Mouse (Mus musculus) CH12.LX (cell line): ENCODE measurements at regions not wholly inside any gene's neighbourhood (a gene's known extent, or its start where the extent isn't known, plus 50 kb on each side); places are given as distances from the start of the nearest gene placed in this dataset.

Source experiments
- DNase-seq: peaks from one replicate; pipeline ENCODE4 v3.0.0-alpha.2; 2013; ENCODE audit errors: extremely low read depth
- H3K27ac ChIP-seq: 2 replicates; pipeline ENCODE4 v1.5.1; 2012; ENCODE audit warnings: low read depth, mild to moderate bottlenecking, control low read depth, moderate library complexity; ENCODE audit not compliant: insufficient read depth
- H3K27me3 ChIP-seq: replicated peaks from 2 replicates; pipeline ENCODE3; 2012; ENCODE audit warnings: inconsistent platforms
- H3K36me3 ChIP-seq, 2 experiments: replicated peaks in 1 of 2; 2 replicates each; pipeline versions ENCODE3 to v1.6.1; 2012; ENCODE audit warnings: inconsistent platforms in 1 of 2, low read length in 1 of 2, mild to moderate bottlenecking in 1 of 2, mixed read lengths in 1 of 2, moderate library complexity in 1 of 2; ENCODE audit not compliant: control insufficient read depth in 1 of 2, insufficient read depth in 1 of 2
- H3K4me1 ChIP-seq, 2 experiments: 2 replicates each; pipeline ENCODE4 v1.6.1; 2012; ENCODE audit warnings: inconsistent platforms in 1 of 2, moderate library complexity in 1 of 2; ENCODE audit not compliant: insufficient read depth in 2 of 2, control insufficient read depth in 1 of 2
- H3K4me2 ChIP-seq: 2 replicates; pipeline ENCODE4 v1.6.1; 2012; ENCODE audit warnings: low read depth, mild to moderate bottlenecking, control low read depth; ENCODE audit not compliant: poor library complexity, insufficient read depth, severe bottlenecking
- H3K4me3 ChIP-seq, 3 experiments: fragments of 150-350 bp in 1 of 3; sonication (generic) in 1 of 3; replicated peaks in 1 of 3; 2 replicates each; pipeline versions ENCODE3 to v1.5.1; 2011 to 2012; ENCODE audit warnings: low read depth in 2 of 3, low read length in 2 of 3, mild to moderate bottlenecking in 2 of 3, moderate library complexity in 2 of 3, control low read depth in 1 of 3, improper control_type of control experiment in 1 of 3, inconsistent platforms in 1 of 3, mixed read lengths in 1 of 3; ENCODE audit not compliant: poor library complexity in 1 of 3
- H3K79me2 ChIP-seq: replicated peaks from 2 replicates; pipeline ENCODE4 v1.6.1; 2012; ENCODE audit warnings: mild to moderate bottlenecking, moderate library complexity; ENCODE audit not compliant: control insufficient read depth, poor library complexity, insufficient read depth, severe bottlenecking; ENCODE audit errors: extremely low read depth
- H3K9ac ChIP-seq: 2 replicates; pipeline ENCODE4 v1.6.1; 2012; ENCODE audit warnings: low read depth, mild to moderate bottlenecking, control low read depth, moderate library complexity; ENCODE audit not compliant: insufficient read depth
- H3K9me3 ChIP-seq: replicated peaks from 2 replicates; pipeline ENCODE3; 2012; ENCODE audit warnings: low read length, inconsistent platforms, mixed read lengths
- BHLHE40 ChIP-seq: IDR thresholded peaks from 2 replicates; pipeline ENCODE4 v1.6.1; 2011; ENCODE audit warnings: mild to moderate bottlenecking, low read depth, low read length, improper control_type of control experiment
- CTCF ChIP-seq, 2 experiments: IDR thresholded peaks in 1 of 2; conservative IDR thresholded peaks in 1 of 2; 2 replicates each; pipeline ENCODE4 v1.5.1; 2011 to 2012; ENCODE audit warnings: low read depth in 2 of 2, low read length in 2 of 2, improper control_type of control experiment in 1 of 2, inconsistent platforms in 1 of 2, mild to moderate bottlenecking in 1 of 2, moderate library complexity in 1 of 2
- ELF1 ChIP-seq: IDR thresholded peaks from 2 replicates; pipeline ENCODE4 v1.6.1; 2014; ENCODE audit warnings: low read depth, mild to moderate bottlenecking, inconsistent platforms, low read length, improper control_type of control experiment
- ETS1 ChIP-seq: conservative IDR thresholded peaks from 2 replicates; pipeline ENCODE4 v1.6.1; 2012; ENCODE audit warnings: low read depth, mild to moderate bottlenecking, inconsistent platforms, low read length, improper control_type of control experiment, moderate library complexity
- GABPA ChIP-seq: IDR thresholded peaks from 2 replicates; pipeline ENCODE4 v1.6.1; 2012; ENCODE audit warnings: low read depth, low read length, improper control_type of control experiment, inconsistent platforms; ENCODE audit not compliant: insufficient replicate concordance
- HCFC1 ChIP-seq: IDR thresholded peaks from 2 replicates; pipeline ENCODE4 v1.6.1; 2012; ENCODE audit warnings: low read depth, mild to moderate bottlenecking, inconsistent platforms, low read length, improper control_type of control experiment
- IRF4 ChIP-seq: IDR thresholded peaks from 2 replicates; pipeline ENCODE4 v1.6.1; 2014; ENCODE audit warnings: low read depth, mild to moderate bottlenecking, inconsistent platforms, low read length, improper control_type of control experiment
- JUN ChIP-seq: IDR thresholded peaks from 2 replicates; pipeline ENCODE4 v1.6.1; 2011; ENCODE audit warnings: low read depth, mild to moderate bottlenecking, low read length, improper control_type of control experiment, moderate library complexity; ENCODE audit not compliant: insufficient read depth
- KAT2A ChIP-seq: IDR thresholded peaks from 2 replicates; pipeline ENCODE4 v1.6.1; 2012; ENCODE audit warnings: low read length, improper control_type of control experiment, inconsistent platforms; ENCODE audit not compliant: insufficient replicate concordance
- MAFK ChIP-seq: IDR thresholded peaks from 2 replicates; pipeline ENCODE4 v1.6.1; 2011; ENCODE audit warnings: low read length, improper control_type of control experiment; ENCODE audit not compliant: insufficient replicate concordance
- MAX ChIP-seq: IDR thresholded peaks from 2 replicates; pipeline ENCODE4 v1.6.1; 2011; ENCODE audit warnings: low read length, improper control_type of control experiment
- MXI1 ChIP-seq: IDR thresholded peaks from 2 replicates; pipeline ENCODE4 v1.6.1; 2011; ENCODE audit warnings: mild to moderate bottlenecking, low read depth, low read length, improper control_type of control experiment
- MYC ChIP-seq: IDR thresholded peaks from 2 replicates; pipeline ENCODE4 v1.6.1; 2011; ENCODE audit warnings: low read depth, mild to moderate bottlenecking, improper control_type of control experiment, low read length
- NELFE ChIP-seq: IDR thresholded peaks from 2 replicates; pipeline ENCODE4 v1.6.1; 2011; ENCODE audit warnings: low read depth, low read length, improper control_type of control experiment
- NRF1 ChIP-seq: IDR thresholded peaks from 2 replicates; pipeline ENCODE4 v1.6.1; 2014; ENCODE audit warnings: low read depth, mild to moderate bottlenecking, inconsistent platforms, low read length, improper control_type of control experiment, moderate library complexity
- POLR2AphosphoS2 ChIP-seq: IDR thresholded peaks from 2 replicates; pipeline ENCODE4 v1.6.1; 2011; ENCODE audit warnings: low read depth, low read length, improper control_type of control experiment
- RAD21 ChIP-seq: IDR thresholded peaks from 2 replicates; pipeline ENCODE4 v1.6.1; 2011; ENCODE audit warnings: low read depth, mild to moderate bottlenecking, low read length, improper control_type of control experiment, moderate library complexity
- RCOR1 ChIP-seq: conservative IDR thresholded peaks from 2 replicates; pipeline ENCODE4 v1.6.1; 2012; ENCODE audit warnings: low read depth, mild to moderate bottlenecking, inconsistent platforms, low read length, improper control_type of control experiment
- SIN3A ChIP-seq: IDR thresholded peaks from 2 replicates; pipeline ENCODE4 v1.6.1; 2012; ENCODE audit warnings: low read length, improper control_type of control experiment, inconsistent platforms
- SMC3 ChIP-seq: IDR thresholded peaks from 2 replicates; pipeline ENCODE4 v1.6.1; 2011; ENCODE audit warnings: low read depth, low read length, improper control_type of control experiment
- TBP ChIP-seq: conservative IDR thresholded peaks from 2 replicates; pipeline ENCODE4 v1.6.1; 2011; ENCODE audit warnings: low read depth, low read length, improper control_type of control experiment
- TCF12 ChIP-seq: IDR thresholded peaks from 2 replicates; pipeline ENCODE4 v1.6.1; 2014; ENCODE audit warnings: low read depth, mild to moderate bottlenecking, inconsistent platforms, low read length, improper control_type of control experiment
- USF1 ChIP-seq: IDR thresholded peaks from 2 replicates; pipeline ENCODE4 v1.6.1; 2014; ENCODE audit warnings: low read depth, mild to moderate bottlenecking, inconsistent platforms, low read length, improper control_type of control experiment
- ZKSCAN1 ChIP-seq: IDR thresholded peaks from 2 replicates; pipeline ENCODE4 v1.6.1; 2012; ENCODE audit warnings: low read depth, inconsistent platforms, low read length, improper control_type of control experiment, borderline replicate concordance
- dilution Hi-C: fragments of 300-500 bp; cut with MboI; formaldehyde crosslinking; loops from 2 replicates; pipeline ENCODE4 v1.14.3; 2020; ENCODE audit warnings: low sequenced_read_pairs; ENCODE audit not compliant: extremely low pct_unique_long_range_greater_than_20kb, extremely low pct_ligation_motif_present
- in situ Hi-C: fragments of 300-500 bp; cut with MboI; formaldehyde crosslinking; loops from 3 replicates; pipeline ENCODE4 v1.14.3; 2019; ENCODE audit warnings: low sequenced_read_pairs, low pct_ligation_motif_present, low pct_unique_long_range_greater_than_20kb, mixed read lengths

DNA sequence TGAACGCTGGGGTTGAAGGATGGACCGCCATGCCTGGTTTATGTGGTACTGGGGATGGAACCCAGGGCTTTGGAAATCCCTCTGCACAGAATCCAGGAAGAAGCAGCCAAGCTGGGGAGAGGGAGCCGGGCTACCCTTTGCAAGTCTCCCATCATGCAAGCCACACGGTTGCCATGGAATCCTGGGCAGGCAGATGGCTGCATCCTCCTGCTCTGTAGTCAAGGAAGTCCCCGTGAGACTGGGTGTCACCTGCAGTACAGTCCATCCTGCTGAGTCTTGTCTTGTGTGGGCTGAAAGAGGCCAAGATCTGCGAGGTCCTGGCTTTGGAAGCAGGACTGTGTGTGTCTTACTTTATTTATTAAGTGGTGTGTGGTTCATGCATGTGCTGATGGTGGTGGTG, 117.5 kb upstream of the S1pr3 start:
- DNase-seq: no peak
- in situ Hi-C loops: no loop called here

DNA sequence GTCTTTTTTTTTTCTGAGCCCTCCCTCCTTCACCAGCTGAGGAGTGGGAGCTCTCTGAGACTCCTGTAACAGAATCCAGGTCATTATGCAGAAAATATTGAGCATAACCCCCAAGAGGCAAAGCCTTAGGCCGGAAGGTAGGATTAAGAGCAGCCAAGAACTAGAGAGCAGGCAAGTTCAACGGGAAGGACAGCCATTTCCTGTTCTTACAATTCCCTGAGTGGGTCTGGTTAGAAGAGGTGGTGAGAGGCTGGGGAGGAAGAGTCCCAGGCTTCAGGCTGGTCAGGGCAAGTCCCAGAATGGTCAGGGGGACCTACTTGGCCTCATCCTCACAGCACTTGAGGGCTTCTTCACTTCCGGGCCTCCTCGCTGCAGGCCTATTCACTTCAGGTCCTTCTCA, 115.4 kb upstream of the S1pr3 start:
- no peaks in the 10 kb centered on the region for H3K27me3 ChIP-seq
- H3K9me3 ChIP-seq: peaks cover 8% of the 10 kb centered on the region
- H3K9ac ChIP-seq: no peak overlapping the region
- in situ Hi-C loops (no loop called here), dilution Hi-C loops (no loop called here)
- H3K79me2 ChIP-seq: no peaks in the 10 kb centered on the region
- no peak for DNase-seq
- no peak overlapping the region for H3K27ac ChIP-seq
- H3K4me2 ChIP-seq: no peak overlapping the region
- no peaks in the 10 kb centered on the region for H3K36me3 ChIP-seq
- peaks cover 3 to 14% of the 10 kb centered on the region in 2 experiments; a peak in 3 of 4 replicates for H3K4me1 ChIP-seq
- H3K4me3 ChIP-seq: no peak overlapping the region
- no peak for TF ChIP-seq TCF12
- no peak for TF ChIP-seq ETS1
- TF ChIP-seq JUN: no peak
- TF ChIP-seq MXI1: no peak
- TF ChIP-seq CTCF (conservative IDR thresholded peaks at IDR 0.05 in 1 of 2, IDR thresholded peaks at IDR 0.05 in 1 of 2; ENCODE audit: low read depth in 2 of 2, low read length in 2 of 2): no peak
- no peak for TF ChIP-seq NRF1
- no peak for TF ChIP-seq USF1
- no peak for TF ChIP-seq HCFC1
- TF ChIP-seq MAX: no peak
- no peak for TF ChIP-seq ZKSCAN1
- no peak for TF ChIP-seq NELFE

More for the DNA sequence above, 117.5 kb upstream of the S1pr3 start:
- dilution Hi-C loops: no loop called here
- no peak for TF ChIP-seq MAFK
- no peak for TF ChIP-seq RCOR1
- no peak for TF ChIP-seq MAX
- TF ChIP-seq SIN3A: no peak
- no peak for TF ChIP-seq MYC
- TF ChIP-seq BHLHE40: no peak
- TF ChIP-seq SMC3: no peak
- TF ChIP-seq KAT2A: no peak
- TF ChIP-seq IRF4: no peak
- TF ChIP-seq ELF1: no peak
- no peak for TF ChIP-seq ZKSCAN1
- no peak for TF ChIP-seq JUN
- TF ChIP-seq POLR2AphosphoS2: no peak
- no peak for TF ChIP-seq RAD21
- TF ChIP-seq TBP: no peak
- no peak for TF ChIP-seq GABPA
- TF ChIP-seq, all 38 proteins: peak for 0
- Histone ChIP-seq H3K27ac (no peak overlapping the region), H3K4me2 (no peak overlapping the region), H3K36me3 (no peaks in the 10 kb centered on the region), H3K4me1 (peaks cover 3 to 12% of the 10 kb centered on the region in 2 experiments; a peak in 3 of 4 replicates), H3K79me2 (no peaks in the 10 kb centered on the region), H3K4me3 (no peak overlapping the region), H3K27me3 (no peaks in the 10 kb centered on the region), H3K9ac (no peak overlapping the region), H3K9me3 (peaks cover 8% of the 10 kb centered on the region)
